Mouse (Mus musculus): ENCODE measurements at regions not wholly inside any gene's neighbourhood (a gene's known extent, or its start where the extent isn't known, plus 50 kb on each side); places are given as distances from the start of the nearest gene placed in this dataset.
A peak's percentile ranks its signal among the peaks of the same experiment; 100 is the strongest.

- Histone ChIP-seq H3K27ac (no peak overlapping the region), H3K4me1 (replicated peaks; ENCODE audit: insufficient read depth, low read length) (no peaks in the 10 kb centered on the region), H3K9ac (ENCODE audit: low read depth, low read length) (no peak overlapping the region), H3K9me3 (replicated peaks; ENCODE audit: low read length) (no peaks in the 10 kb centered on the region), H3K4me3 (replicated peaks; ENCODE audit: low read depth, low read length) (no peak overlapping the region), H3K36me3 (ENCODE audit: insufficient read depth, low read length) (no peaks in the 10 kb centered on the region), H3K27me3 (ENCODE audit: insufficient read depth, low read length) (no peaks in the 10 kb centered on the region), H3K4me2 (ENCODE audit: low read length) (no peak overlapping the region)
- ATAC-seq (replicated peaks; ENCODE audit: low FRiP score, low read depth) (no peak), DNase-seq (ENCODE audit: low spot score) (peak; percentile 37)
- peak; percentile 49 for TF ChIP-seq CTCF (IDR thresholded peaks at IDR 0.05; ENCODE audit: low read depth)
Measured at GRCm38 (mm10) chr14:97045321-97045720, 526.4 kb upstream of the Klhl1 start.

- no peak for DNase-seq (ENCODE audit: low spot score)
- H3K4me2 ChIP-seq (ENCODE audit: low read length), result no peak overlapping the region
- H3K27me3 ChIP-seq (ENCODE audit: insufficient read depth, low read length), result no peaks in the 10 kb centered on the region
- WGBS, result 79% methylated on average over 3 of the region's 3 CpGs
- H3K9ac ChIP-seq (ENCODE audit: low read depth, low read length), result no peak overlapping the region
- H3K9me3 ChIP-seq (replicated peaks; ENCODE audit: low read length), result no peaks in the 10 kb centered on the region
- TF ChIP-seq CTCF (IDR thresholded peaks at IDR 0.05; ENCODE audit: low read depth), result no peak
- H3K27ac ChIP-seq, result no peak overlapping the region
- ATAC-seq (replicated peaks; ENCODE audit: low FRiP score, low read depth), result no peak
- H3K36me3 ChIP-seq (ENCODE audit: insufficient read depth, low read length), result no peaks in the 10 kb centered on the region
- H3K4me1 ChIP-seq (replicated peaks; ENCODE audit: insufficient read depth, low read length), result no peaks in the 10 kb centered on the region
- H3K4me3 ChIP-seq (replicated peaks; ENCODE audit: low read depth, low read length), result no peak overlapping the region
Measured at GRCm38 (mm10) chr14:97039850-97040249, 520.9 kb upstream of the Klhl1 start.

- Histone ChIP-seq H3K4me2 (ENCODE audit: low read length) (no peak overlapping the region), H3K27ac (no peak overlapping the region), H3K36me3 (ENCODE audit: insufficient read depth, low read length) (no peaks in the 10 kb centered on the region), H3K27me3 (ENCODE audit: insufficient read depth, low read length) (no peaks in the 10 kb centered on the region), H3K4me1 (replicated peaks; ENCODE audit: insufficient read depth, low read length) (no peaks in the 10 kb centered on the region), H3K9me3 (replicated peaks; ENCODE audit: low read length) (no peaks in the 10 kb centered on the region), H3K9ac (ENCODE audit: low read depth, low read length) (no peak overlapping the region), H3K4me3 (replicated peaks; ENCODE audit: low read depth, low read length) (no peak overlapping the region)
- ATAC-seq (replicated peaks; ENCODE audit: low FRiP score, low read depth) (no peak), DNase-seq (ENCODE audit: low spot score) (no peak)
- TF ChIP-seq CTCF (IDR thresholded peaks at IDR 0.05; ENCODE audit: low read depth), result no peak
- 82% methylated on average over 4 of the region's 4 CpGs for WGBS
Measured at GRCm38 (mm10) chr14:97028528-97028927, 509.6 kb upstream of the Klhl1 start.

GRCm38 (mm10) chr14:97006294-97006693 lies 487.4 kb upstream of the Klhl1 start:
- Histone ChIP-seq H3K36me3 (ENCODE audit: insufficient read depth, low read length) (no peaks in the 10 kb centered on the region), H3K27ac (no peak overlapping the region), H3K9ac (ENCODE audit: low read depth, low read length) (no peak overlapping the region), H3K9me3 (replicated peaks; ENCODE audit: low read length) (no peaks in the 10 kb centered on the region), H3K4me3 (replicated peaks; ENCODE audit: low read depth, low read length) (no peak overlapping the region), H3K27me3 (ENCODE audit: insufficient read depth, low read length) (no peaks in the 10 kb centered on the region), H3K4me2 (ENCODE audit: low read length) (no peak overlapping the region), H3K4me1 (replicated peaks; ENCODE audit: insufficient read depth, low read length) (no peaks in the 10 kb centered on the region)
- ATAC-seq (replicated peaks; ENCODE audit: low FRiP score, low read depth) (no peak), DNase-seq (ENCODE audit: low spot score) (no peak)
- 72% methylated on average over 3 of the region's 3 CpGs for WGBS
- TF ChIP-seq CTCF (IDR thresholded peaks at IDR 0.05; ENCODE audit: low read depth), result no peak

GRCm38 (mm10) chr14:96995081-96995480 lies 476.2 kb upstream of the Klhl1 start:
- Histone ChIP-seq H3K27me3 (ENCODE audit: insufficient read depth, low read length) (no peaks in the 10 kb centered on the region), H3K9me3 (replicated peaks; ENCODE audit: low read length) (no peaks in the 10 kb centered on the region), H3K27ac (no peak overlapping the region), H3K36me3 (ENCODE audit: insufficient read depth, low read length) (no peaks in the 10 kb centered on the region), H3K4me3 (replicated peaks; ENCODE audit: low read depth, low read length) (no peak overlapping the region), H3K4me2 (ENCODE audit: low read length) (no peak overlapping the region), H3K4me1 (replicated peaks; ENCODE audit: insufficient read depth, low read length) (no peaks in the 10 kb centered on the region), H3K9ac (ENCODE audit: low read depth, low read length) (no peak overlapping the region)
- TF ChIP-seq CTCF (IDR thresholded peaks at IDR 0.05; ENCODE audit: low read depth), result no peak
- no peak for ATAC-seq (replicated peaks; ENCODE audit: low FRiP score, low read depth)
- WGBS, result 35% methylated on average over 3 of the region's 3 CpGs
- DNase-seq (ENCODE audit: low spot score), result no peak

- DNase-seq (ENCODE audit: low spot score) (no peak), ATAC-seq (replicated peaks; ENCODE audit: low FRiP score, low read depth) (no peak)
- Histone ChIP-seq H3K27ac (no peak overlapping the region), H3K9me3 (replicated peaks; ENCODE audit: low read length) (no peaks in the 10 kb centered on the region), H3K4me3 (replicated peaks; ENCODE audit: low read depth, low read length) (no peak overlapping the region), H3K4me2 (ENCODE audit: low read length) (no peak overlapping the region), H3K4me1 (replicated peaks; ENCODE audit: insufficient read depth, low read length) (no peaks in the 10 kb centered on the region), H3K9ac (ENCODE audit: low read depth, low read length) (no peak overlapping the region), H3K36me3 (ENCODE audit: insufficient read depth, low read length) (no peaks in the 10 kb centered on the region), H3K27me3 (ENCODE audit: insufficient read depth, low read length) (no peaks in the 10 kb centered on the region)
- WGBS, result 79% methylated on average over 8 of the region's 8 CpGs
- TF ChIP-seq CTCF (IDR thresholded peaks at IDR 0.05; ENCODE audit: low read depth), result no peak
Measured at GRCm38 (mm10) chr14:96990542-96991162, 471.8 kb upstream of the Klhl1 start.

- H3K36me3 ChIP-seq (ENCODE audit: insufficient read depth, low read length), result no peaks in the 10 kb centered on the region
- no peak overlapping the region for H3K4me3 ChIP-seq (replicated peaks; ENCODE audit: low read depth, low read length)
- ATAC-seq (replicated peaks; ENCODE audit: low FRiP score, low read depth) (no peak), DNase-seq (ENCODE audit: low spot score) (no peak)
- H3K9ac ChIP-seq (ENCODE audit: low read depth, low read length), result no peak overlapping the region
- H3K4me2 ChIP-seq (ENCODE audit: low read length), result no peak overlapping the region
- TF ChIP-seq CTCF (IDR thresholded peaks at IDR 0.05; ENCODE audit: low read depth), result no peak
- H3K27ac ChIP-seq, result no peak overlapping the region
- WGBS, result 76% methylated on average over 5 of the region's 5 CpGs
- no peaks in the 10 kb centered on the region for H3K4me1 ChIP-seq (replicated peaks; ENCODE audit: insufficient read depth, low read length)
- no peaks in the 10 kb centered on the region for H3K27me3 ChIP-seq (ENCODE audit: insufficient read depth, low read length)
- no peaks in the 10 kb centered on the region for H3K9me3 ChIP-seq (replicated peaks; ENCODE audit: low read length)
Measured at GRCm38 (mm10) chr14:96963074-96963447, 444.2 kb upstream of the Klhl1 start.

Measured in kidney, postnatal 0 days (tissue).